Mouse (Mus musculus) lung, postnatal 10 days (tissue): ENCODE results near the gene Serpina1f.

Source experiments
- DNase-seq: peaks from one replicate; pipeline ENCODE4 v3.0.0; 2021

Gene Serpina1f

GRCm38 (mm10) chr12:103660076-103660475, 35.3 kb downstream of the Serpina1f start:
- no peak for DNase-seq

GRCm38 (mm10) chr12:103659171-103659570, 36.2 kb downstream of the Serpina1f start:
- no peak for DNase-seq

GRCm38 (mm10) chr12:103657991-103658390, 37.3 kb downstream of the Serpina1f start:
- DNase-seq, result no peak

- no peak for DNase-seq
Observed at GRCm38 (mm10) chr12:103656848-103657626, 38.3 kb downstream of the Serpina1f start, which contains the start of gene Serpina6. Gene Serpina6 (minus strand): TSS chr12:103657212.

- peak; percentile 36 for DNase-seq
Observed at GRCm38 (mm10) chr12:103655123-103656044, 39.9 kb downstream of the Serpina1f start.

GRCm38 (mm10) chr12:103653836-103654235, 41.5 kb downstream of the Serpina1f start:
- DNase-seq, result no peak

- no peak for DNase-seq
Observed at GRCm38 (mm10) chr12:103646314-103646713, 49.0 kb downstream of the Serpina1f start.

- no peak for DNase-seq
Observed at GRCm38 (mm10) chr12:103644601-103645000, 50.7 kb downstream of the Serpina1f start.

- DNase-seq, result no peak
Observed at GRCm38 (mm10) chr12:103643818-103644217, 51.5 kb downstream of the Serpina1f start.

GRCm38 (mm10) chr12:103643336-103643735, 52.0 kb downstream of the Serpina1f start:
- DNase-seq, result peak; percentile 84
